Mouse (Mus musculus) forebrain, postnatal 0 days (tissue): ENCODE results near the gene Degs1. TPM values are rescaled to one million over a fixed set of nuclear protein-coding genes. Genes with fewer than 3 reads are reported as not detected.

ENCODE experiments used
- ATAC-seq: fragments of 200-750 bp; cut with Nextera tagmentation; 2 replicates; pipeline ENCODE4 v1.8.0; 2017; ENCODE audit warnings: mild to moderate bottlenecking, moderate library complexity
- DNase-seq: peaks from one replicate; pipeline ENCODE4 v3.0.0-alpha.2; 2015
- H3K27ac ChIP-seq: fragments of 300-500 bp; sonication (generic); 2 replicates; pipeline ENCODE4 v1.5.1; 2014; ENCODE audit warnings: low read depth, mild to moderate bottlenecking, antibody characterized with exemption, low read length, moderate library complexity, mixed read lengths
- H3K27me3 ChIP-seq: fragments of 300-500 bp; sonication (generic); 2 replicates; pipeline ENCODE4 v1.6.1; 2014; ENCODE audit warnings: mild to moderate bottlenecking, low read length, mixed read lengths; ENCODE audit not compliant: insufficient read depth
- H3K36me3 ChIP-seq: fragments of 300-500 bp; sonication (generic); 2 replicates; pipeline ENCODE4 v1.6.1; 2014; ENCODE audit warnings: mild to moderate bottlenecking, moderate library complexity; ENCODE audit not compliant: insufficient read depth
- H3K4me1 ChIP-seq: fragments of 300-500 bp; sonication (generic); 2 replicates; pipeline ENCODE4 v1.6.1; 2014; ENCODE audit warnings: antibody characterized with exemption; ENCODE audit not compliant: insufficient read depth
- H3K4me2 ChIP-seq: fragments of 300-500 bp; sonication (generic); 2 replicates; pipeline ENCODE4 v1.6.1; 2014; ENCODE audit warnings: low read depth, mild to moderate bottlenecking, moderate library complexity
- H3K4me3 ChIP-seq: fragments of 300-500 bp; sonication (generic); 2 replicates; pipeline ENCODE4 v1.5.1; 2014; ENCODE audit warnings: low read depth, low read length, mixed read lengths
- H3K9ac ChIP-seq: fragments of 300-500 bp; sonication (generic); 2 replicates; pipeline ENCODE4 v1.6.1; 2014; ENCODE audit warnings: mild to moderate bottlenecking
- H3K9me3 ChIP-seq: fragments of 300-500 bp; sonication (generic); 2 replicates; pipeline ENCODE4 v1.6.1; 2016; ENCODE audit warnings: low read length
- CTCF ChIP-seq: sonication (generic); IDR thresholded peaks from 2 replicates; pipeline ENCODE4 v1.5.1; 2016; ENCODE audit warnings: antibody characterized with exemption, control low read depth, low read depth
- WGBS: fragments of 180-500 bp; shearing (Covaris S2); extraction: QIAGEN DNeasy Blood & Tissue Kit; methylation state at CpG from one replicate; pipeline ENCODE4 v1.1.7; 2014; 5-methylcytosine and 5-hydroxymethylcytosine counted together
- polyA plus RNA-seq: library from polyadenylated mRNA; unstranded; fragments of >200 nt; fragmentation: Nextera tagmentation; extraction: Ambion mirVana; gene quantifications from 2 replicates; pipeline ENCODE4 v1.2.1, GENCODE M21; 2015
- total RNA-seq: library from RNA; depleted of rRNA; stranded (reverse); fragments of >200 nt; gene quantifications from 2 replicates; pipeline ENCODE4 v1.2.3, GENCODE M21; 2014

The Degs1 gene
- total and polyA plus RNA-seq, 2 experiments from 2014 or later = 62.5 to 87.2 TPM

DNA sequence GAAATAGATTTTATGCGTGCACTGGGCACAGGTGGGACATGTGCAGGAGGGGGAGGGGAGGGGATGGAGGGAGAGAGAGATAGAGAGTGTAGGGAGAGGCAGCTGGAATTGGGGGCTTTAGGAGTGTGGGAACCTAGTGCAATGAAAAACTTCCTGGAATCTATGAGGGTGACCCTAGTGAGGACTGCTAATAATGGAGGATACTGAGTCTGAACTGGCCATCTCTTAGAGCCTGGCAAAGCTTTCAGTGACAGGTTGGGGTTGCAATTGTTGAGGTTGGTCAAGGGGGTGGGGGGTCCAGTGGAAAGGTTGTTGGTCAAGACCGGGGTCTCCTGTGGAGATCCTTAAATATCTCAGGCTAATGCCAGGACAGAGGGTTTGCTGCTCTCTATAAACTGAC lies 27.7 kb upstream of the Degs1 start:
- no peaks in the 10 kb centered on the region for H3K27me3 ChIP-seq
- H3K36me3 ChIP-seq = peaks cover 15% of the 10 kb centered on the region
- H3K9ac ChIP-seq = no peak overlapping the region
- H3K4me3 ChIP-seq = no peak overlapping the region
- WGBS = 84% methylated on average over 2 of the region's 2 CpGs
- no peaks in the 10 kb centered on the region for H3K4me1 ChIP-seq
- no peak for DNase-seq
- no peak overlapping the region for H3K4me2 ChIP-seq
- H3K27ac ChIP-seq = no peak overlapping the region
- no peaks in the 10 kb centered on the region for H3K9me3 ChIP-seq
- TF ChIP-seq CTCF = no peak
- ATAC-seq = no peak

DNA sequence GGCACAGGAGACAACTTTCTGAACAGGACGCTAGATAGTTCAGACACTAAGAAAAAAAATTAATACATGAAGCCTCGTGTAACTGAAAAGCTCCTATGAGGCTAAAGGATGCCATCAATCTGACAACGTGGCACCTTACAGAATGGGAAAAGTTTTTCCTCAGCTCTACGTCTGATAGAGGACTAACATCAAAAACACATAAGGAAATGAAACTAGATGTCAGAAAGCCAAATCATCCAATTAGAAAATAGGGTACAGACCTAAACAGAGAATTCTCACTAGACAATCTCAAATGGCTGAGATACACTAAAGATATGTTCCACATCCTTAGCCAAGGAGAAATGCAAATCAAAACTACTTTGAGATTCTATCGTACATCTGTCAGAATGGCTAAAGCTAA lies 26.8 kb upstream of the Degs1 start:
- ATAC-seq = no peak
- no peak for TF ChIP-seq CTCF

DNA sequence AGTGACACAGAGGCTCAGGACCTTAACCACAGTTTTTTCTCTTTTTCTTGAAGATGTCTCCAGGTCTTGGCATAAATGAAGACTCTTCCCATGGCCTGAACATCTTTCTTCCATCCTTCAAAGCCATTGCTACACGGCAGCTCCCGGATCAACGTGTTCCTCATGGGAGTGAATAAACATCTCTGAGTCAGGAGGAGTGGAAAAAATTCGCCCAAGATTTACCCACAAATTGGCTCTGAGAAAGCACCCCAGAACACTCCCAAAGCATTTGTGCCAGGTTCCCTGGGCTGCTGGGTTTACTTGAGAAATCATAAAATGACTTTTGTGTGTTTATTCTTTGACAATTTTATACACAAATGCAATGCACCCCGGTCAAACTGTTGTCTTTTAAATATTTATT lies 20.3 kb upstream of the Degs1 start:
- WGBS = 89% methylated on average over 5 of the region's 5 CpGs
- TF ChIP-seq CTCF = no peak
- no peak for ATAC-seq
- Histone ChIP-seq H3K4me1 (no peaks in the 10 kb centered on the region), H3K4me2 (no peak overlapping the region), H3K4me3 (no peak overlapping the region), H3K9me3 (no peaks in the 10 kb centered on the region), H3K36me3 (no peaks in the 10 kb centered on the region), H3K9ac (no peak overlapping the region), H3K27me3 (no peaks in the 10 kb centered on the region), H3K27ac (no peak overlapping the region)
- no peak for DNase-seq

More for the DNA sequence above, 26.8 kb upstream of the Degs1 start:
- H3K4me1 ChIP-seq = no peaks in the 10 kb centered on the region
- H3K4me3 ChIP-seq = no peak overlapping the region
- H3K4me2 ChIP-seq = no peak overlapping the region
- H3K9me3 ChIP-seq = no peaks in the 10 kb centered on the region
- H3K27me3 ChIP-seq = no peaks in the 10 kb centered on the region
- no peak overlapping the region for H3K27ac ChIP-seq
- 76% methylated on average over 5 of the region's 5 CpGs for WGBS
- no peak overlapping the region for H3K9ac ChIP-seq
- DNase-seq = no peak
- H3K36me3 ChIP-seq = peaks cover 6% of the 10 kb centered on the region

DNA sequence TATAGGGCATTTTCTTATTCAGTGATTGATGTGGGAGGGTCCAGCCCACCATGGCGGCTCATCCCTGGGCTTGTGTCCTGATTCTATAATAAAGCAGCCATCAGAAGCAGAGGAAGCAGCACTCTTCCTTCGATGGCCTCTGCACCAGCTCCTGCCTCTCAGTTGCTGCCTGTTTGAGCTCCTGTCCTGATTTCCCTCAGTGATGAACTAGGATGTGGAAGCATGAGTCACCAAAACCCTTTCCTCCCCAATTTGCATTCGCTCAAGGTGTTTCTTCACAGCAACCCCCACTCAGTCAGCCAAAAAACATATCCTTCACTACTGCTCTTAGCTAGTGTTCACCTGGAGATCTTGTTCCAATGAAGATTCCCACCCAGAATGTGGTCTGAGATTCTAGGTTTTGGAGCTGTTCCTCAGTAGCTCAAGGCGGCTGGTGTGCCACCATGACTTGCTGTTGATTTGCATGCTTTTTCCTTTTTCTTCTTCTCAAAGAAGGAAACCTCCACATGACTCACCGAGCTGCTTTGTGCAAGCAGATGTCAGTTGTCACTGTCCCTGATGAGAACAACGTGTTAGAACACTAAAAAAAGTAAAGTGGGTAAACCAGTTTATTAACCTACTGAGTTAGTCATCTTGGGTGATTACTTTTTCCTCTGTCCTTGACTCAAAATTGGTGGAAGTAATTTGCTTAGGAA lies 19.7 kb upstream of the Degs1 start:
- H3K9me3 ChIP-seq = no peaks in the 10 kb centered on the region
- H3K4me1 ChIP-seq = no peaks in the 10 kb centered on the region
- H3K36me3 ChIP-seq = no peaks in the 10 kb centered on the region
- no peak for DNase-seq
- no peak for ATAC-seq
- TF ChIP-seq CTCF = no peak
- H3K4me3 ChIP-seq = no peak overlapping the region
- H3K4me2 ChIP-seq = no peak overlapping the region
- no peak overlapping the region for H3K9ac ChIP-seq
- no peaks in the 10 kb centered on the region for H3K27me3 ChIP-seq
- 88% methylated on average over 6 of the region's 6 CpGs for WGBS
- no peak overlapping the region for H3K27ac ChIP-seq

DNA sequence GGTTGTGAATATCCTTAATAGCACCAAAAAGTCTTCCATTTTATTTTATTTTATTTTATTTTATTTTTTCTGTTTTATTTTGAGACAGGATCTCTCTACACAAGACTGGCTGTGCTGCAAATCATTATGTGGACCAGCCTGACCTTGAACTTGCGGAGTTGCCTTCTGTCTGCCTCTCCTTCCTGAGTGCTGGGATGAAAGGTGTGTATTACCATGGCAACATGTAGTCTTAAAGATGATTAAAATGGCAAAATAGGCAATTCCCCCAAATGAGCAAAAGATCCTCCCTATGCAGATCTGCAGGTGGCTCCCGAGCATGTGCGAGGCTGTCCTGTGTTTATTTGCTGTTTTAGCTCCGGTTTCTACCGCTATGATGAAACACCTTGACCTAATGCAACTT lies 15.2 kb upstream of the Degs1 start:
- WGBS = 88% methylated on average over 5 of the region's 5 CpGs
- no peak overlapping the region for H3K27ac ChIP-seq
- H3K4me1 ChIP-seq = no peaks in the 10 kb centered on the region
- DNase-seq = no peak
- H3K4me2 ChIP-seq = no peak overlapping the region
- H3K9ac ChIP-seq = no peak overlapping the region
- H3K9me3 ChIP-seq = no peaks in the 10 kb centered on the region
- H3K4me3 ChIP-seq = no peak overlapping the region
- ATAC-seq = no peak
- TF ChIP-seq CTCF = no peak
- no peaks in the 10 kb centered on the region for H3K27me3 ChIP-seq
- H3K36me3 ChIP-seq = no peaks in the 10 kb centered on the region

DNA sequence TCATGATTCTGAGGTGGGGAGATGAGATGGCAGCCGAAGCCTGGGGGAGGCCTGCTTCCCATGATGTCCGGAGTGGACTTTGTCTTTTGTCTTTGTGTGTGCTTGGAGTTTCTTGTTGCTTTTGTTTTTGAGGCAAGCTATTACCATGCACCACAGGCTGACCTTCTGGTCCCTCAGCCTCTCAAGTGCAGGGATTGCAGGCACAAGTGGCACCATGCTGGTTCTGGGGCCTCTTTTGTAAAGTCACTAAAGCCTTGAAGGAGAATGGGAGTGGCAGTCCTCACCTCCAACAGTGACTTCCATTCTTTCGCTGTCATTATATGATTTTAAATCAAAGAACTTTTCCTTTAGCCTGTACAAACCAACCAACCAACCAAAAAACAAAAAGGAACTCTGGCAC lies 14.6 kb upstream of the Degs1 start:
- no peak overlapping the region for H3K4me3 ChIP-seq
- no peak for ATAC-seq
- H3K27ac ChIP-seq = no peak overlapping the region
- no peak for TF ChIP-seq CTCF
- no peaks in the 10 kb centered on the region for H3K4me1 ChIP-seq
- DNase-seq = no peak
- 27% methylated on average over 3 of the region's 3 CpGs for WGBS
- no peak overlapping the region for H3K4me2 ChIP-seq
- H3K27me3 ChIP-seq = no peaks in the 10 kb centered on the region
- no peak overlapping the region for H3K9ac ChIP-seq
- H3K36me3 ChIP-seq = no peaks in the 10 kb centered on the region
- H3K9me3 ChIP-seq = no peaks in the 10 kb centered on the region

DNA sequence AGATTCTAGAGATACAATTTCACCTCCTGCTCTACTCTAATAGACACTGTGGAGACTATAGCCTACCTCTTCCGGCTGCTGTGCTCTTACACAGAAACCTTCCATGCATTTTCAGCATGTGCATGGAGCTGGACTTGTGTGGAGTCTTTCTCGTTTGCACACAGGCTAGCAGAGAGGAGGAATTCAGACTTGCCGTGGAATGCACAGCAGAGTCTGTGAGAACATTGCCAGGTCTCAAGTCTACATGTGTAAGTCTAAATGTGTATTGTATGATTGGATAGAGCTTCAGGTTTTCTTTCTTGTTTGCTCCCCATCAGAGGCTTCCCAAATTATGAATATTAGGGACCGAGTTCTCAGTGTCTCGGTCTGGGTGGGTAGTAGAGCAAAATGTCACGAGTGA lies 14.2 kb upstream of the Degs1 start:
- Histone ChIP-seq H3K27me3 (no peaks in the 10 kb centered on the region), H3K4me2 (no peak overlapping the region), H3K9ac (no peak overlapping the region), H3K36me3 (no peaks in the 10 kb centered on the region), H3K4me3 (no peak overlapping the region), H3K4me1 (no peaks in the 10 kb centered on the region), H3K9me3 (no peaks in the 10 kb centered on the region), H3K27ac (no peak overlapping the region)
- TF ChIP-seq CTCF = no peak
- ATAC-seq = no peak
- no peak for DNase-seq
- WGBS = 62% methylated on average over 6 of the region's 6 CpGs

DNA sequence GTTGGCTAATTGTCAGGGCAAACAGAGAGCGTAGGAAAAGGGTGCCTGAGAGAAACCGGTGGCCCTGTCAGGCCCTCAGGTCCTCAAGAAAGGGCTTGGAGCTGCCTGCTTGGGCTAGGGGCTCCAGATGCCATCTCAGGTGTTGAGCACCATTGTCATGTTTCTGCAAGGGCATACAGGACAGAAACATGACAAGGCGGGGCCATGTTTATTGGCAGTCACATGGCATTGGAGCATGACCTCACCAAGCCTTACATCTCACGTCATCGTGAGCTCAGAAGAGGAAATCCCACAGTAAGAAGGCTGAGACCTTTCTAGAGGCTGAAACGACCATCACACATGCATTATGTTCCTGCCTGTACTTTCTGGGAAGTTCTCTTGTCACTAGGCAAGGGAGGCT lies 13.5 kb upstream of the Degs1 start:
- Histone ChIP-seq H3K27ac (no peak overlapping the region), H3K36me3 (no peaks in the 10 kb centered on the region), H3K9ac (no peak overlapping the region), H3K27me3 (no peaks in the 10 kb centered on the region), H3K4me1 (no peaks in the 10 kb centered on the region), H3K4me3 (no peak overlapping the region), H3K4me2 (no peak overlapping the region), H3K9me3 (no peaks in the 10 kb centered on the region)
- no peak for TF ChIP-seq CTCF
- 92% methylated on average over 6 of the region's 6 CpGs for WGBS
- ATAC-seq (no peak), DNase-seq (no peak)
